Mouse (Mus musculus) neutrophil, adult 5-6 weeks (primary cell): Measurements from ENCODE around the gene Mvd. TPM values are rescaled to one million over a fixed set of nuclear protein-coding genes. Genes with fewer than 3 reads are reported as not detected.

ENCODE experiments used
- total RNA-seq: library from RNA; stranded (forward); fragments of 200-1000 nt; gene quantifications from 2 replicates; pipeline ENCODE4 v1.2.3, GENCODE M21; 2017

Mvd gene
- total RNA-seq, 1 experiment from 2014 or later: 4.8 TPM

Other genes starting within 250 kb of the Mvd start
- 3.8 and 5.0 TPM in 2 replicates for gene Zfpm1, start 161.3 kb downstream of the Mvd start, total RNA-seq
- not detected in 2 replicates for gene Trhr2, start 82.7 kb downstream of the Mvd start, total RNA-seq
- 75.5 and 80.3 TPM in 2 replicates for gene Zc3h18, start 66.8 kb downstream of the Mvd start, total RNA-seq
- not detected in 2 replicates for gene Il17c, start 21.4 kb downstream of the Mvd start, total RNA-seq
- gene Cyba, start 10.5 kb downstream of the Mvd start, total RNA-seq: 285 and 300 TPM in 2 replicates
- gene Snai3, start 17.3 kb upstream of the Mvd start, total RNA-seq: 0.47 and 1.5 TPM in 2 replicates
- gene Rnf166, start 32.6 kb upstream of the Mvd start, total RNA-seq: 42.0 and 46.2 TPM in 2 replicates
- 24.1 and 25.2 TPM in 2 replicates for gene Ctu2, start 32.7 kb upstream of the Mvd start, total RNA-seq
- gene Piezo1, start 107.9 kb upstream of the Mvd start, total RNA-seq: 22.1 and 24.4 TPM in 2 replicates
- 29.8 and 30.4 TPM in 2 replicates for gene Cdt1, start 124.6 kb upstream of the Mvd start, total RNA-seq
- gene Aprt, start 133.5 kb upstream of the Mvd start, total RNA-seq: 26.4 and 42.6 TPM in 2 replicates
- gene Galns, start 168.0 kb upstream of the Mvd start, total RNA-seq: 11.2 and 17.1 TPM in 2 replicates
- 18.3 and 23.7 TPM in 2 replicates for gene Trappc2l, start 168.2 kb upstream of the Mvd start, total RNA-seq
- gene Pabpn1l, start 179.3 kb upstream of the Mvd start, total RNA-seq: not detected in 2 replicates